Mouse (Mus musculus) cerebellum, postnatal 25 days (tissue): ENCODE results near the gene Prkce.

Experiments
- DNase-seq, 2 experiments: peaks; one replicate each; pipeline ENCODE4 v3.0.0; 2021; ENCODE audit warnings: mixed read lengths in 2 of 2

Prkce gene

DNA sequence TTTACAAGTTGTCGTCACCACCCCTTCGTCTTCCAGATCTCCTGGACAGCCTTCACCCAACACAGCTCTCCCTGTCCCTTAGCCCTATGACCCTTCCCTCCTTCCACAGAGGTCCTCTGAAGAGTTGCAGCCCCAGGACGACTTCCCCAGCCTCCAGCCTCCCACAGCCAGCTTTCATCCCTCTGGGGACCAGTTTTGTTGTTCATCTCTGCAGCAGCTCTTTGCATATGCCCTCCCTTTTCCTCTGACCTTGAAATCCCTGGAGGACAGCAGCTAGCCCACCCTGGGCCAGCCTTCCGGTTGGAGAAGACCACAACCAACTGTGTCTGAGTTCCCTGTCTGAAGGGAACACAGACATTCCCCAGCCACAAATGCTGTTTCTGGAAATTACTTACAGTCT lies 483.5 kb downstream of the Prkce start:
- no peak for DNase-seq

DNA sequence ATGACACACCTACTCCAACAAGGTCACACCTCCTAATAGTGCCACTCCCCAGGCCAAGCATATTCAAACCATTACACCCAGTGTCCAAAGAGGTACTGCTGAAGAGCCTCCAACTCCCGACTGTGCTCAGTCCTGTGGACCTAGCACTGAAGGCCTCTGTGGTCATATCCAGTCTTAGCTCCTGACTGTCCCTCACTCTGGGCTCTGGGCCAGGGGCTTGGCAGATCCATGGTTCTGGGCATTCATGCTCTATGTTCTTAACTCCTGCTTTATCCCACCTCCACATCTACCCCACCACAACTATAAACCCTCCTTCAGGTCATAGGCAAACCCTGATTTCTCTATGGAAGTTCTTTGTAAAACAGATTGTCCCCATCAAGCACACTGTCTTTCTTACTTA lies 485.2 kb downstream of the Prkce start:
- DNase-seq: peak; percentile 43 to 65

DNA sequence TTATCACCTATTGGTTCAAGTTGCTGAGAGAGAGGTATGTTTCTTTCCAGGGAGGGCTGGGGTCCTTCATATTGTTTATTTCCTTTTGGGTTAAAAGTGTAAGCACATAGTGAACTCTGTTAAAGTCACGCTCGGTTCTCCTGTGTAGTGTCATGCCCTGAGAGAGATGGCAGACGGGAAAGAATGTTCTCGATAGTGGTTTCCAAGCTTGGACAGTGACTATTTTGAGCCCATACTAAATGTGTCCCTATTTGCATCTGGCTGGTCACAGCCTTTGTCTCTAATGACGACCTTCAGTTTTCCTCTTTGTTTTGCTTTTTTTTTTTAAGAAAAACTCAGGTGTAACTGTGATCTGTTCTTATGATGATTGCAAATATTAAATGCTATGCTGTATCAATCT lies 488.8 kb downstream of the Prkce start:
- no peak for DNase-seq

DNA sequence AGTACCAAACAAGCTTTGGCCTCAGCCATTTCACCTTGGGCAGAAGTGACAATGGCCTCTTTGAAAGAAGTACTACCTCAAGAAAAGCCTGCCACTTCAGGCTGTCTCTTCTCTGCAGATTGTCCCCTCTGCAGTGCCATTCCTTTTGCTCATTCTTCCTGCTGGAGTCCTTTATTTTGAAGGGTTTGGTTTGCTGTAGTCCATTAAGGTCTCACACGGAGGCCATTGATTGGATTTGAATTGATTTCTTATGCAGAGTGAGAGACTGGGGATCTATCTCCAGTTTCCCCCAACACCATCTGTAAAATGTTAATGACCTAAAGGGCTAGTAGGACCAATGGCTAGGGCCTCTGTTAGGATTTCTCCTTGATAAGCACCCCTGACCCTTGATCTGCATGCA lies 494.7 kb downstream of the Prkce start:
- DNase-seq: no peak

DNA sequence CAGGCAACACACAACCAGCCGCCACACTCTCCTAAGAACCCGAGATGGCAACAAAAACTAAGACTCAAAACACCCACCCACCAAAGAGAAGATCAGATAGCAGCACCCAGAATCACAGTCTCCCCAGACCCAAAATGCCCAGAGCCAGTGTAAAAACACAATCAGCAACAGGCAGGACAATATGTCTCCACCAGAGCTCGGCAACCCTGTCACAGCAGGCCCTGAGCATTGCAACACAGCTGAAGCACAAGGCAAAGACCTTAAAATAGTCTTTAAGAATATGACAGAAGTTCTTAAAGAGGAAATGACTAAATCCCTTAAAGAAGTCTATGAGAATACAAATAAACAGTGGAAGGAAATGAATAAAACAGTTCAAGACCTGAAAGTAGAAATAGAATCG lies 495.9 kb downstream of the Prkce start:
- DNase-seq: no peak

DNA sequence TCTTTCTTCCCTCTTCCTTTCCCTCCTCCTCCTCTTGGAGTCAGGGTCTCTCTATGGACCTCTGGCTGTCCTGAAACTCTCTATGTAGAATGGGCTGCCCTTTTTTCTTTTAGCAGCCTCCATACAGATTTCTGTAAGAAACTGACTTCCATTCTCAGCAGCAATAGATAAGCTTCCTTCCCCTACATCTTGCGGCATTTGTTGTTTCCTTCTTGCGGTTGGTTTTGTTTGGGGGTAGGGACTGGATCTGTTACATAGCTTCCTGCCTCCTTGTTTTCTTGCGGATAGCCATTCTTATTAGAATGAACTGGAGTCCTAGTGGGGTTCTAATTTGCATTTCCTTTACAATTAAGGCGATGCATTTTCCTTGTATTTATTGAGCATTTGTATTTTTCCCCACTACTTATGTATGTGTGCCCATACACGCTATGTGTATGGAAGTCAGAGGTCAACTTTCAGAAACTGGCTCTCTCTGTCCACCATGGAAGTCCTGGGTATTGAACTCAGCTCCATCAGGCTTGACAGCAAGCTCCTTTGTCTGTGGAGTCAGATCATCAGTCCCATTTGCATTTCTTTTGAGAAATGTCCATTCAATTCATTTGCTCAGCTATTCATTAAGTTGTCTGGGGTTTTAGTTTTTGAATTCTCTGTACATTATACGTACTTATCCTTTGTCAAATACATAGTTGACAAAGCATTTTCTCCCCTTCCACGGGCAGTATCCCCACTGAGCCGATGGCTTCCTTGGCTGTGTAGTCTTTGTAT lies 500.4 kb downstream of the Prkce start:
- no peak for DNase-seq

DNA sequence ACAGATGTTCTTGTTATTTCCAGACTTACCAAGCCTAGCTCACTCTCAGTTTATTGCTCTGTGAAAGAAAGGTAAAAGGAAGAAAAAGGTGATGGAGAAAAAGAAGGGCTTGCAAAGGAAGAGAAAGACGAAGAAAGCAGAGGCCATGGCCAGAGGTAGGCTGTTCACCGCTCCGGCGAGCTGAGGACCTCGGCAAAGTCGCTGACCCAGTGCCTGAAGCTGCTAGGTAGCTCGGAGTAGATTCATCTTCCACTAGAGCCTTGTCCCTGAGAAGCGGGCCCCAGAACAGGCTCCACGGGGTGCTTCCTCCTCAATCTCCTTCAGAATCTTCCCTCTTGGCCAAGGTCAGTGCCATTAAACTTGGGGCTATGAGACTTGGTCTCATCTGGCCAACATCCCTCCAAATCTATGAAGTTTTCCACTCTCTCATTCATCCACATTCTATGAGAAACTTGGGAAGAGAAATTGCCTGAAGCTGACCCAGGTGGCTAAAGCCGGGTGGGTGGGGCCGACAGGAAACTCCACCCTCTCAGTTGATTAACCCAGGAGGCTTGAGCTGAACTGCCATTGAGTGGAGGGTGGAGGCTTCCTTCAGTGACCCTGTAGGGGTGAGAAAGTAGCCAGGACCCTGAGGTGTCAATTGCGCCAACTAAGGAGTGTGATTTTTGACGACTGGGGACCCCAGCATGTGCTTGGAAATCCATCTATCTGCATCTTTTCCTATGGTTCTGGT lies 502.2 kb downstream of the Prkce start:
- no peak for DNase-seq

DNA sequence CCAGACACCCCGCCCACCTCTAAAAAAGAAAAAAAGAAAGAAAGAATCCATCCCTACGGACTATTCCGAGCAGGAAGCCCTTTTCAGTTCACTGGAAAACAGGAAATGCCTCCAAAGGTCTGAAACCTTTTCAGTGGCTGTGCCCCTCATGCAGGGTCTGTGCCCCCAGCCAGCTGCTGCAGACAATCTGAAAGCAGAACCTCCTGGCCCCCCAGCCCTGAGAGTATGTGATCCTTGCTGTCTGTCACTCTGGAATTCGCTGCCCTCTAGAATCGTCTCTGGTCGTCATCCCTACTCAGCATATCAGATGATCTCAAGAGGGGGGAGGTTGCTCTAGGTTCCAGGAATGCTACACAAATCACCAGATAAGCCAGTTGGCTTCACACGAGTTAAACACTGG lies 503.1 kb downstream of the Prkce start:
- DNase-seq: no peak

DNA sequence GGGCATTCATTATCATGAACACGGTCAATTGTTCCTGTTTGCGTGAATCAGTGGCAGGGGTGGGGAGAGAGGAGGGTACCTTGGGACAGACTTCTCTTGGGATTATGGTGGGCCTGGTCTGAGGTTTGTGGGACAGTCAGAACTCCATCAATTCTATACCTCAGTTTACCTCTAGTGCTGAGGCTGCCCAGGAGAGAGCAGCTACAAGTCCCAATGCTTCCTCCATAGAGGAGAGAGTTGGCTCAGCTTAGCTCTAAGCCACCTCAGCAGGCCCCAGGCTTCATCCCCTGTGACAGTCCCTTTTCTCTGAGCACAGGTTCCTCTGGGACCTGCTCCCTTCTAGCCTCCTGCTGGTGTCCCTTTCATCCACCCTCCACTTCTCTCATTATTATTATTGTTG lies 507.4 kb downstream of the Prkce start:
- DNase-seq: no peak

DNA sequence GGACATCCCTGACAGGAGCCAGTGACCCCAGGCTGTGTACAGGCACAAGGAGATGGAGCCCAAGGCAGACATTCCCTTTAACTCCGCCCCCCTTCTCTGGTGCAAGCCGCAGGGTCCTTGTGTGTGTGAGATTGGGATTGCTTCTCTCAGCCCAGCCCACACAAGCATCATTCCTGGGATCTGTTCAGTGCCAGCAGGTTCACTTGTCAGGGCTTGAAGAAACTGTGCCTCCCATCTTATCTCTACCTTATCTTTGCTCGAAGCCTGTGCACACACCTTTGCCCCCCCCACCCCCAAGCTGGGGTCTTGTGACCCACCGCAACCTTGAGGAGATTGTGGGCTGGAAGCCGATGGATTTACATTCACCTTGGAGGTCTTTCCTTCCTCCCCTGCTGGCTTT lies 508.8 kb downstream of the Prkce start:
- DNase-seq: no peak

DNA sequence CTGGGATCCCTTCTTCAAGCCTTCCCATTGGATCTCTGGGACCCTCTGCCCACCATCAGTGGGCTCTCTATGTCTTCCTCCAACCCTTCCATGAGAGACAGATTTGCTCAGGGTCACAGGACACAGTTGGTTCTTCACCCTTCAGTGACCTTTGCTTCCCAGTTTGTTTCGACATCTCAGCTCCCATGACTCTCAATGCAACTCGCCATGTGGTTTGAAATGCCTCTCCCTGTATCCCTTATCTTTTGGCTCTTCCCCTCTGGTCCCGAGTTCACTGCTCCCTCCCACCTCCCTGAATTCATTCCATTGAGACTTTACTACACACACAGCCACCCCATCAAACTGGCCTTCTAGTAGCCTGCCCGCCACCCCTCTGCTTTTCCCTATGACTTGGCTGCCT lies 509.3 kb downstream of the Prkce start:
- no peak for DNase-seq

DNA sequence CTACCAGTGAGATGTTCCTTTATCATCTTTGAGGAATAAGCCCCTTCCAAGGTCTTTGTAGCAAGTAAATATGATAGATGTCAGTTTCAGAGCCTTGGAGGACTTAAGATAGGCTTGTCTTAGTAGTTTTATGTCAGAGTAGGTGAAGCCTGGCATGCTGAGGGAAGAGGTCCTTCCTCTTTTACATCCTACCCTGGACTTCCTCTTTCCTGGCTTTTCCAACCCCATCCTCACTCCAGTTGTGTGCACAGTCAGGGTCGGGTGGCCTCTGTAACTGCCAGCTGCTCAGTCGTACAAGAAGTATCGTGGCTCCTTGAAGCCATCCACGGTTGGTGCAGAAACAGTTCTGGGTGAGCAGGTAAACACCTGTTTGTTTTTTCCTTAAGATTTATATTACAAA lies 517.7 kb downstream of the Prkce start:
- DNase-seq: no peak

DNA sequence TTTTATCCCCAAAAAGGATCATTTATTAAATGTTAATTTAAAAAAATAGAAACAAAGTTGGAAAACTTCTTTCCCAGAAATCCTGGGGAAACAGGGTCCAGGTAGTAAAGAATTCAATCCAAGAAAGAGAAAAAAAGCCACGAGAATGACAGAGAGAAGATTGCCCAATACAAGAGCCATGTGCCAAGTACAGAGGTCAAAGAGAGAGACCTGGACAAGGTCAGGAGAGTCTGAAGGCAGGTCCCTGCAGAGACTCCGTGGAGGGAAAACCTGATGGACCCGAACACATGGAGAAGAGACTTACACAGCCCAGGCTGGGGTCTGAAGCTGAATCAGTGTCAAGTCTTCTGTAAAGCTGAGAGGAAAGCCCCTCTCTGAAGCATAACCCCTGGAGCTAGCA lies 519.4 kb downstream of the Prkce start:
- DNase-seq: no peak

DNA sequence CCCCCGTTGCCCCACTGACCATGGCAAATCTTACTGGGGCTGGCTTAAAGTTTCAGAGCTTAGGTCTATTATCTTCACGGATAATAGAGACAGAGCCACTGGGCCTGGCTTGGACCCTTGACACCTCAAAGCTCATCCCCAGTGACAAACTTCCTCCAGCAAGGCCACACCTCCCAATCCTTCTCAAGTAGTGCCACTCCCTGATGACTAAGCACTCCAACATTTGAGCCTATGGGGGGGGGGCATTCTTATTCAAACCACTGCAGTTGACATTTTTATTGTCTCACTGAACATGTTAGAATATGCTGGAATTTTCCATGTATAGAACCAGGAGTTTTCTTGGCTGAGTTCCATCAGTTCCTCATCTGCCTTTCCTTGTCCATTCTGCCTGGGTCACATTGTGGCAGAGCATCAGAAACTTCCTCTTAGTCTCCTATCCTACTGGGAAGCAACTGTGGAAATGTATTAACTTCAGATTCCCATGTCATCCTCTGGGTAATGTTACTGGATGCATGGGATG lies 523.3 kb downstream of the Prkce start:
- DNase-seq: no peak

DNA sequence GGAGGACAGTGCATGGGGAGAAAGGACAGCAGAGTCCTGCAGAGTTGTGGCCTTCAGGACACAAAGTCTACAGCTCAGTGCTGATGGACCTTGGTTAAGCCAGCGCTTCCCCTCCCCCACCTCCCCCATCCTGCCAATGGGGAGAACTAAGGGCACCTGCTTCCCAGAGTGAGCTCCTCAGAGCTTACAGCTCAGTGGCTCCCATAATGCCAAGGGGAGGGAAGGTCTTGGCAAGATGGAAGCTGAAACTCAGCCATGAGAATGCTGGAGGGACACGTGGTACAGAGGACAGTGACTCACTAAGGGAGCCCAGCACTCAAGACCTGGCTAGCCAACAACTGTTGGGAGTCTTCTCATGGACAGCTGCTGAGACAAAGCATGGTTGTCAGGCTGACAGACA lies 530.2 kb downstream of the Prkce start:
- no peak for DNase-seq

DNA sequence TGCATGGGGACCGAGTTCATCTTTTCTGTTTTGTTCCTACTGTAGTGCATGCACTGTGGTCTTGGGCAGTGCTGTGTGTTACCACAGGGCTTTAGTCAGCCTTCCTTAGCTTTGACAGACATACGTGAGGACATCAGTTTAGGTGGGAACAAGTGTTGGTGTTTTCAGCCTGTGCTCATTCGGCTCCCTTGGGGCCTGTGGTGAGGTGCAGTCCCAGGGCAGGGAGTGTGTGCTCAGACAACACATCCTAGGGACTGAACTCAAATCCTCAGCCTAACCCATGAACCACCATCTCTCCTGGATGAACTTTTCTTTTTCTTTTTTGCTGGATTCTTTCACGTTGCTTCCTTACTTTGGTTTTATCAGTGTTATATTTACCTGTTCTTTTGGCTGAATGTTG lies 535.8 kb downstream of the Prkce start:
- no peak for DNase-seq

DNA sequence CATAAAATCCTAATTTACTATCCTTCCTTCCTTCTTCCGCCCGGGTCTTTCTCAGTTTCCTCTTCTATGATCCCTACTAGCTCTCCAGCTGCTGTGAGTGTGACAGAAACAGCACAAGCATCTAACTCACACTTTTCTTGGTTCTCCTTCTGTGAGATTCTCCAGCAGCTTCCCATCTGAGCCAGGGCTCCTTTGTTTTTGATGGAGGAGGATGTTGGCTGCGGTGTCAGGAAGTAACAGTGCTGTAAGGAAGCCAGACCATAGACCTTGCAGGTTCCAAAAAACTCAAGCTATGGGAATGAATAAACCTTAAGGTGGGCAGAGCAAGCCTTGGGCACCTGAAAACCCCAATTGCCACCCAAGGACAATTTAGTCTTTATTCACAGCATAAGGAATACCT lies 537.7 kb downstream of the Prkce start:
- DNase-seq: no peak

DNA sequence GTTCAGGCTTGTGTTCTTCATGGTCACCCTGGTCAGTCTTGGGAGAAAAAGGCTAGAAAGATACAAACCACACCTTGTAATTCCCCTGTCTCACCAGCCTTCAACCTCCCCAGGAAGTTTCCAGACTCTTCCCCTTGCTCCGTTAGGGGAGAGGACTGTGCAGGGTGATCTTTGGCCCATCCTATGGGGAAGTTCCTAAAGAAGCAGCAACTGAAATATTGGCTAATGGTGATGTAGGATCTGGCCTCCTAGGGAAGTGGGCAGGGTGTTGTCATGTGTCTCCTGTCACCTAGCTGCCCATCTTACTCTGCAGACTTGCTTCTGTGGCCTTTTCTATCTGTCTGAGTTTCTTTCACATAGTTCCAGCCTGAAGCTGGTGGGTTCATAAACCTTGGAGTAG lies 538.9 kb downstream of the Prkce start:
- DNase-seq: no peak
